Mouse (Mus musculus): ENCODE measurements around the gene Man2c1. TPM values are rescaled to one million over a fixed set of nuclear protein-coding genes. Genes with fewer than 3 reads are reported as not detected.
A peak's percentile ranks its signal among the peaks of the same experiment; 100 is the strongest.

Gene Man2c1
- polyA plus RNA-seq, 1 experiment from 2014 or later = 62.3 TPM

DNA sequence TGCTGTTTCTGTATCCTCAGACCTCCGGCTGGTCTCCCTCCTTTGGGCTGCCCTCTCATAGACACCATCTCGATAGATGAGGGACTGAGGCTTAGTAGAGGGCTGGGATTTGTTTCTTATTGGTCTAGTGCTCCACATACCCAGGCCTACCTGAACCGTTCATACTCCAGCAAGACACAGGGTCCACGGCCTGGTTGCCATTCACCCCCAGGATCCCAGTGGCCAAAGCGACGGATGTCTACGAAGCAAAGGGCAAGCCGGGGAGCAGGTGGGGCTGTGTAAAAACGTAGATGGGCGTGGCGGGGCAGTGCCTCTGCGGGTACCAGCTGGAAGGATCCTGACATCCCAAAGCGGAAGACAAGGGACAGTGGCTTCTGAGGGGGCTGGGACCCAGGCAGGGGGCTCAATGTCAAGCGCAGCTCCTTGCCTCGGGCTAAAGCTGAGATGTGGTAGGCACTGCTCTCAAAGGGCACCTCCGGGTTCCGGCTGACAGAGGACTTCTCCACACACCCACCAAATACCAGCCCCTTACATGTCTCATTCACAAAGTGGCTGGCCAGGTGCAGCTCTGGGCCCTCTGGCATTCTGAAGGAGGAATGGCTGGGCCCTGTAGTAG lies 16.1 kb downstream of the Man2c1 start:
- Histone ChIP-seq H3K9me3 (replicated peaks) (no peaks in the 10 kb centered on the region), H3K27me3 (no peaks in the 10 kb centered on the region), H3K27ac (no peak overlapping the region), H3K36me3 (peaks cover 29% of the 10 kb centered on the region), H3K4me3 (no peak overlapping the region), H3K9ac (peak overlapping the region; percentile 67; the same call in 1 of the 2 replicates), H3K4me2 (replicated peaks) (peak overlapping the region; percentile 74), H3K4me1 (peaks cover 19% of the 10 kb centered on the region)
- ATAC-seq (ENCODE audit: low FRiP score) = no peak
- WGBS = 84% methylated on average over 16 of the region's 17 CpGs

DNA sequence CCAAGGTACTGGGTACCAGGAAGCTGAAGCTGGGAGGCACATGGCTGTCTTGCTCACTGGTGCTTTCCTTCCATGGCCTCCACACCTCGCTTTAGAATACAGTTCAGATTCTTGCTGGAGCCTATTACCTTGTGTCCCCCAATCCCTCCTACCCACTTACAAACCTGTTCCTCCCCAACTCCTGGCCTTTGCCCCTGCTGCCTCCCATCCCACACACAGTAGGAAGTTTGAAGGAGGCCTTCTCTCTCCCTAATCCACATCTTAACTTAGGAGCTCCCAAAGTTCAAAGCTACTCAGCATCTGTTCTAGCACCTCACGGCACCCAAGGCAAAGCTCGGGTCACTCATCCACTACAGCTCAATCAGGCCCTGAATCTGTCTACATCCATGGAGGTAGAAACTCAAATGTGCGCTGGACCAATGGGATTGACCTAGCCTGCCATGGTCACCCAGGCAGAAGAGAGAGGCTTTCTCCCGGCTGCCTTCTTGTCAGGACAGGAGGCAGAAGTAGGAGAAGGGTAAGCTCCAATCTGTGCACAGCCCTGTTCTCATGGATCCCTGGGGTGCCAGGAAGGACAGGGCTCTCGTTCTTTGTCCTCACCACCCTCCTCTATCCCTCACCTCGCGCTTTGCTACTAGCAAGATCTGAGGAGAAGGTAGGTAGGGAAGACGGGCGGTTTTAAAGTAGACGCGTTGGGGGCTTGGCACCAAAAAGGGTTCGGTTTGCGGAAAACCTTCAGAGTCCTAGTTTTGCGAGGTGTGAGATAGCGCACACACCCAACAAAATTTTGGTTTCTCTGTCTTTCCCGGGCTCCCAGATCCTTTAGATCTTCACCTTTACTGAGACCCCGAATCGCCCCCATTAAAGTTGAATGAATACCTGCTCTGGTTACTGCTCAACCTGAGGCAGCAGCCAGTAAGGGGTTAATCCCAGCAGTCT lies 17.0 kb downstream of the Man2c1 start:
- Histone ChIP-seq H3K9ac (peak overlapping the region; percentile 67), H3K9me3 (replicated peaks) (no peaks in the 10 kb centered on the region), H3K27me3 (no peaks in the 10 kb centered on the region), H3K4me3 (peak overlapping the region; percentile 49), H3K4me2 (replicated peaks) (peak overlapping the region; percentile 74), H3K4me1 (peaks cover 19% of the 10 kb centered on the region), H3K27ac (peak overlapping the region; percentile 87), H3K36me3 (peaks cover 20% of the 10 kb centered on the region)
- 8% methylated on average over 19 of the region's 19 CpGs for WGBS
- peak; percentile 44 for ATAC-seq (ENCODE audit: low FRiP score)

DNA sequence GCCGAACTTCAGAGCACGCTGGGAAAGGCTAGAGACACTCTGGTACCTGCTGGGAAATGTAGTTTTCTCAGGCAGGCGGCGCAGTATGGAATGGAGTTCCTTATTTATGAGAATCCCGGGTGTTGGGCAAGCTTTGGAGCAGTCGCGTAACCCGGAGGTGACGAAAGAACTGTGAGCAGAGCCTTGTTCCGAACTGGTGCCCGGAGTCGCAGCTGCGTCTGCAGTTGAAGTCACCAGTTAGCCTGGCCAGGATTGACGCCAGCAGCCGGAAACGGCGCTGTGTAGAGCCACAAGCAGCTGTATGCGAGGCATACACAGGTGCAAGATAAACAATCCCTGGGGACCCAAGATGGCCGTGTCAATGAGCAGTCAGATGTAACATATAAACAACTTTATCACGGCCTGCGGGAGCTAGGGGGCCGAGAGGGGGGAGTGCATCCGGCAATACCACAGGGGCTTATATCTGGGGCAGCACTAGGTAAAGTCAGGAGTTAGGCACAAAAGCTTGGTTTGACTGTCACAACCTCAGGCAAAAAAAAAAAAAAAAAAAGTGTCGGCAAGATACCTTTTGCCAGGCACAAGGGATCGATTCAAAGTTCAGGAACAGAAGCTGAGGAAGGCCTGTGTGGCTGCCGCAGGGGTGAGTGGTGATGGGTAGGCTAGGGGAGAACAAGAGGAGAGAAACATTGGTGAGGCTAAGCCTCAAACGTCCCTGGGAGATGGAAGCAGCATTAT lies 17.8 kb downstream of the Man2c1 start, which contains the start of gene Neil1:
Gene Neil1, minus strand, starts transcription at position 162 of the 735 bp plus-strand sequence.
- peak within 1 kb of the TSS; percentile 67 for H3K9ac ChIP-seq
- no peaks in the 10 kb centered on the region for H3K27me3 ChIP-seq
- ATAC-seq (ENCODE audit: low FRiP score) = peak; percentile 93
- 2% methylated on average over 27 of the region's 27 CpGs for WGBS
- peak within 1 kb of the TSS; percentile 49 for H3K4me3 ChIP-seq
- peaks cover 19% of the 10 kb centered on the region for H3K4me1 ChIP-seq
- H3K36me3 ChIP-seq = peaks cover 12% of the 10 kb centered on the region
- peak within 1 kb of the TSS; percentile 87 for H3K27ac ChIP-seq
- no peaks in the 10 kb centered on the region for H3K9me3 ChIP-seq (replicated peaks)
- H3K4me2 ChIP-seq (replicated peaks) = peak within 1 kb of the TSS; percentile 74

DNA sequence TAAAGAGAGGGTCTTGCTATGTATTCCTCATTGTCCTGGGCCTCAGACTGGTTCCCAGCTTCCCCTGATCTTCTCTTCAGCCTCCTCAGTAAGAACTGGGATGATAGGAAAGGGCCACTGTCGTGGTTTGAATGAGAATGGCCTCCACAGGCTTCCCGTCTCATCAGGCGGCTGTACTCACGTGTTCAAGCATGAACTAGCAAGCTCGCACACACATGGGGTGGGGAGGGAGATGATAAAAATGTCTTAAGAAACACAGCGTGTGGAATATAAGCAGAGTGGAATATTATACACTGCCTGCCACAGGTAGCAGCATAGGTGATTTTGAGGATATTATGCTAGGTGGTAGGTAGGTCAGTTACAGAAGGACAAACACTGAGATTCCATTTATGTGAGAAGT lies 18.5 kb downstream of the Man2c1 start:
- H3K27me3 ChIP-seq = no peaks in the 10 kb centered on the region
- peak overlapping the region; percentile 49 for H3K4me3 ChIP-seq
- H3K9ac ChIP-seq = peak overlapping the region; percentile 67
- H3K27ac ChIP-seq = peak overlapping the region; percentile 87
- H3K9me3 ChIP-seq (replicated peaks) = no peaks in the 10 kb centered on the region
- WGBS = 74% methylated on average over 6 of the region's 6 CpGs
- H3K4me1 ChIP-seq = peaks cover 19% of the 10 kb centered on the region
- peak overlapping the region; percentile 74 for H3K4me2 ChIP-seq (replicated peaks)
- peaks cover 9% of the 10 kb centered on the region for H3K36me3 ChIP-seq
- ATAC-seq (ENCODE audit: low FRiP score) = no peak

DNA sequence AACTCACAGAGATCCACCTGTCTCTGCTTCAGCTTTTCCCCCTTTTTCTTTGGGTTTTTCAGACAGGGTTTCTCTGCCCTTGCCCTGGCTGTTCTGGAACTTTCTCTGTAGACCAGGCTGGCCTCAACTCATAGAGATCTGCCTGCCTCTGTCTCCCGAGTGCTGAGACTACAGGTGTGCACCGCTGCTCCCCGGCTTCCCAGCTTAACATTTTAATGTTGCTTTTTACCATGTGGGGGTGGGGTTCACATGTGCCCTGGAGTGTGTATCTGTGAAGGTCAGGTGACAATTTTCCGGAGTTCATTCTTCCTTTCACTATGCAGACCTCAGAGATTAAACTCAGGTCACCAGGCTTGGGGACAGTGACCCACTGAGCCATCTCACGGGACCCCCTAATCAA lies 19.7 kb downstream of the Man2c1 start:
- H3K4me1 ChIP-seq = peaks cover 19% of the 10 kb centered on the region
- H3K9ac ChIP-seq = no peak overlapping the region
- peaks cover 9% of the 10 kb centered on the region for H3K36me3 ChIP-seq
- H3K9me3 ChIP-seq (replicated peaks) = no peaks in the 10 kb centered on the region
- no peak overlapping the region for H3K27ac ChIP-seq
- no peaks in the 10 kb centered on the region for H3K27me3 ChIP-seq
- no peak for ATAC-seq (ENCODE audit: low FRiP score)
- 83% methylated on average over 5 of the region's 5 CpGs for WGBS
- H3K4me3 ChIP-seq = no peak overlapping the region
- H3K4me2 ChIP-seq (replicated peaks) = no peak overlapping the region

DNA sequence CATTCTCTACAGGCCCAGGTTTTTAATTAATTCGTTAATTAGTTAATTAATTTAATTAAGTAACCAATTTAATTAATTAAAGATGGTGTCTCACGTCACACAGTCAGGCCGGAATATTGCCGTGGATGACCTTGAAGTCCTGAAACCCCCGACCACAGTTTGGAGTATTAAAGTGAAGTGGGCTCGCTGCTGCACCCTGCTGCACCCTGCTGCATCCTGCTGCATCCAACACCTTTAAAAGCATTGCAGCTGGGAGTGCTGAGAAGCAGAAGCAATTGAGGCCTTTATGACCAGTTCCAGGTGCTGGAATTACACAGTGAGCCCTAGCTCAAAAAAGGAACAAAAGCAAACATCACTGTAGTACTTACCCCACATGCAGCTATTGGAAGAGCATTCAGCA lies 21.8 kb downstream of the Man2c1 start:
- WGBS = 58% methylated on average over 6 of the region's 6 CpGs
- Histone ChIP-seq H3K9ac (no peak overlapping the region), H3K27ac (no peak overlapping the region), H3K4me1 (peaks cover 16% of the 10 kb centered on the region), H3K4me2 (replicated peaks) (no peak overlapping the region), H3K4me3 (no peak overlapping the region), H3K27me3 (no peaks in the 10 kb centered on the region), H3K36me3 (peaks cover 19% of the 10 kb centered on the region), H3K9me3 (replicated peaks) (no peaks in the 10 kb centered on the region)
- ATAC-seq (ENCODE audit: low FRiP score) = no peak

DNA sequence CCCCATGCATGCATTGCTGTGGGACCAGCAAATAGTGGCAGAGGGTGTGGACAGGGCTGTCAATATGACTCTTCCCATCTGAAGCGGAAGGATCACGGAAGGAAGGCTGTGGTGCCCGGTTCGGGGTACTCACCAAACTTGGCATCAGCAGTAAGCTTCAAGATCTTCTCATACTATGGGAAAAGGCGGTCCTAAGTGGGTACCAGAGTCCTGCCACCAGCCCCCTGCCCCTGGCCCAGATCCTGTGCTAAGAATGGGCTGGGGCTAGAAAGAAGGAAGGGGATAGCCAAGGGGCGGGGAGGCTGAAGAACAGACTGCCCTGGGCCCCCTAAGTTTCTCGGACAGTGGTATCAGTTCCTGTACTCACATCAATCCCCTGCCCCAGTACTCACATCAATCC lies 25.9 kb downstream of the Man2c1 start:
- Histone ChIP-seq H3K4me1 (peaks cover 12% of the 10 kb centered on the region), H3K9ac (no peak overlapping the region), H3K4me2 (replicated peaks) (no peak overlapping the region), H3K27me3 (no peaks in the 10 kb centered on the region), H3K27ac (no peak overlapping the region), H3K4me3 (no peak overlapping the region), H3K36me3 (peaks cover 19% of the 10 kb centered on the region), H3K9me3 (replicated peaks) (no peaks in the 10 kb centered on the region)
- ATAC-seq (ENCODE audit: low FRiP score) = no peak
- WGBS = 93% methylated on average over 7 of the region's 7 CpGs

DNA sequence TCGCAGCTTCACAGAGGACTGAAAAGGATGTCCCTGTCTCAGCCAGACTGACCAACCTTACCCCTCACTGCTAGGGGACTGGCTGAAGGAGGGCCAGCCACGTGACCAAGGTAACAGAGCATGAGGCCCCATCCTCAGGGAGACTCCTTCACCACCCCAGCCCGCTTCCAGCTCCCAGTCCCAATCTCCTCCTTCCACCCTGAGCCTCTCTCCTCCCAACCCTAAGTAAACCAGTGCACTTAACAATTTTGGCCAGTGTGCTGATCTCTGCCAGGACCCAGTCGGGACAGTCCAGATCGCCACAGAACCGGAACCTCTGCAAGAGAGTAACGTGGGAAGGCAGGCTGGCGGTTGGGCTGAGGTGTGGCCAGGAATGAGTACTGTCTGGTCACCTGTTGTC lies 26.3 kb downstream of the Man2c1 start:
- peaks cover 12% of the 10 kb centered on the region for H3K4me1 ChIP-seq
- peaks cover 19% of the 10 kb centered on the region for H3K36me3 ChIP-seq
- H3K27ac ChIP-seq = no peak overlapping the region
- H3K4me2 ChIP-seq (replicated peaks) = peak overlapping the region; percentile 93
- H3K27me3 ChIP-seq = no peaks in the 10 kb centered on the region
- 0 out of 2 replicates have a peak overlapping the region, but pooled peaks have one; percentile 78 for H3K4me3 ChIP-seq
- no peaks in the 10 kb centered on the region for H3K9me3 ChIP-seq (replicated peaks)
- no peak for ATAC-seq (ENCODE audit: low FRiP score)
- 91% methylated on average over 8 of the region's 8 CpGs for WGBS
- peak overlapping the region; percentile 82; the same call in 1 of the 2 replicates for H3K9ac ChIP-seq

DNA sequence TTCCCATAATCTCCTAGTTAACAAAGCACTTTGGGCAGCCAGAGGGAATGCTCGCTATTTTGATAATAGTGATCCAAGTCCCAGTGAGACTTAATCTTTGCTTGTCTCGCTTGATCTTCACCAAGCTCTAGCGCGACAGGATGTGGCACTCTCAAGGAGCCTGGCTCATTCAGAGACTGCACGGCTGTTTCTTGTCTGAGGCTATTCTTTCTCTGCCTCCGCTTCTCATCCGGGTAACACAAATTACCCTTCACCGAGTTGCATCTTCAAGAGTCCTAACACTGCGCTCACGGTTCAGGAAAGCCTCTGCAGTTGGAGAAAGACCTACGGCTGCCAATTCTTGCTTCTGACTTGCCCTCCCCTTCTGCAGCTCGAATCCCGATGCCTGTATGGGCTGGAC lies 27.0 kb downstream of the Man2c1 start:
- Histone ChIP-seq H3K4me3 (peak overlapping the region; percentile 78), H3K27me3 (no peaks in the 10 kb centered on the region), H3K9me3 (replicated peaks) (no peaks in the 10 kb centered on the region), H3K9ac (peak overlapping the region; percentile 82), H3K27ac (peak overlapping the region; percentile 62), H3K4me1 (peaks cover 12% of the 10 kb centered on the region), H3K4me2 (replicated peaks) (peak overlapping the region; percentile 93), H3K36me3 (peaks cover 19% of the 10 kb centered on the region)
- ATAC-seq (ENCODE audit: low FRiP score) = 0 out of 2 replicates have a peak, but pooled peaks have one; percentile 1
- 35% methylated on average over 13 of the region's 13 CpGs for WGBS

DNA sequence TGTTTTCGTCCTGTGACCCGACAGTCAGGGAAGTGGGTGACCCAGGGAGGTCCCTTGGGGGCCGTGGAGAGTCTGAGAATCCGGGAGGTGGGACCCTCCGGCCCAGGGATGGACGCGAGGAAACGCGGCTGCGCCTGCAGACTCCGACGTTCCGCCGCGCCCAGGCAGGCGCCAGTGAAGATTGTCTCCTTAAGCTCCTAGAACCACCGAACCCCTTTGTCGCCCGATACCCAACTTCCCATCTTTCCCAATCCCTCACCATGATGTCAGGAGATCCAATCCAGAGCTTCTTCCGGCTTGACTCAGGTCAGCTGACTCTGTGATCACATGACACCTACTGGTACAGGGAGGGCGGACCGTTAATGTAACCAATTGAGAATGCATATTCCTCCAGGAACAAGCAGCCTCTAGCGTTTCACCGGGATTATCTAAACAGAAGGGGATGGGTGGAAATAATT lies 27.6 kb downstream of the Man2c1 start, which contains the start of gene Commd4:
Gene Commd4, minus strand, starts transcription at position 319 of the 458 bp plus-strand sequence.
- Histone ChIP-seq H3K27ac (peak within 1 kb of the TSS; percentile 62), H3K9ac (peak within 1 kb of the TSS; percentile 82), H3K36me3 (peaks cover 19% of the 10 kb centered on the region), H3K9me3 (replicated peaks) (no peaks in the 10 kb centered on the region), H3K4me2 (replicated peaks) (peak within 1 kb of the TSS; percentile 93), H3K4me1 (peaks cover 12% of the 10 kb centered on the region), H3K27me3 (0 out of 2 replicates have a peak, but pooled peaks cover 1% of the 10 kb centered on the region), H3K4me3 (peak within 1 kb of the TSS; percentile 78)
- under 1% methylated on average over 24 of the region's 24 CpGs for WGBS
- ATAC-seq (ENCODE audit: low FRiP score) = peak; percentile 87

DNA sequence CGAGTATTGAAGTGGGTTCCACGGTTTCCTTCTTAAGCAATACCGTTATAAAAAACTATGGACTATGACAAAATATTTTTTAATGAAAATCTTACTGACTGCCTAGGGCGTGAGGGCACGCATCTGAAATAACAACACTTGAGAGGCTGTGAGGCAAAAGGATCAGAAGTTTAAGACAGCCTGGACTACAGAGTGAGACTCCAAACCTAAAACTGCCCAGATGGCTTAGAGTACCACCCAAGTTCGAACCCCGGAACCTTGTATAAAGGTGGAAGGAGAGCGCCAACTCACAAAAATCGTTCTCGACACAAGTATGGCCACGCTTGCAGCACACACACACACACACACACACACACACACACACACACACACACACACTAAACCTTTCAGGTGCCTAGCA lies 28.0 kb downstream of the Man2c1 start:
- no peaks in the 10 kb centered on the region for H3K9me3 ChIP-seq (replicated peaks)
- peak overlapping the region; percentile 78 for H3K4me3 ChIP-seq
- peaks cover 12% of the 10 kb centered on the region for H3K4me1 ChIP-seq
- H3K9ac ChIP-seq = peak overlapping the region; percentile 39; the same call in 1 of the 2 replicates
- 0 out of 2 replicates have a peak, but pooled peaks cover 2% of the 10 kb centered on the region for H3K27me3 ChIP-seq
- H3K4me2 ChIP-seq (replicated peaks) = peak overlapping the region; percentile 93
- WGBS = 36% methylated on average over 11 of the region's 11 CpGs
- H3K36me3 ChIP-seq = peaks cover 19% of the 10 kb centered on the region
- no peak overlapping the region; the same call in 1 of the 2 replicates for H3K27ac ChIP-seq
- peak; percentile 35 for ATAC-seq (ENCODE audit: low FRiP score)
